ENCODE assay signal across 14 mouse cellular contexts in genomic region chr13:25105671-25106070, GRCm38 (mm10). TPM values are rescaled to one million over a fixed set of nuclear protein-coding genes. Genes with fewer than 3 reads are reported as not detected.
"Had no signal": no experiment of that assay in that cellular context is flagged by ENCODE, and none has a peak within 500 bp of the region (broad histone marks: within the 10 kb centered on the region; RNA-seq: fewer than 3 reads in every experiment).

No protein-coding gene starts in this region.

- H3K9me3 ChIP-seq: limb, embryonic 12.5 days; liver, embryonic 13.5 days; midbrain, embryonic 13.5 days; neural tube, embryonic 15.5 days had no signal

- ATAC-seq: hindbrain, embryonic 16.5 days; midbrain, embryonic 13.5 days had no signal

- H3K4me1 ChIP-seq: liver, embryonic 13.5 days; midbrain, embryonic 13.5 days; neural tube, embryonic 15.5 days had no signal

- H3K27me3 ChIP-seq: limb, embryonic 12.5 days; liver, embryonic 13.5 days; midbrain, embryonic 13.5 days; neural tube, embryonic 15.5 days had no signal

- H3K36me3 ChIP-seq: limb, embryonic 12.5 days; liver, embryonic 13.5 days; midbrain, embryonic 13.5 days; neural tube, embryonic 15.5 days had no signal

- H3K9ac ChIP-seq: limb, embryonic 12.5 days; liver, embryonic 13.5 days; midbrain, embryonic 13.5 days; neural tube, embryonic 15.5 days had no signal

- H3K27ac ChIP-seq: limb, embryonic 12.5 days; liver, embryonic 13.5 days; midbrain, embryonic 13.5 days; neural tube, embryonic 15.5 days had no signal

- H3K4me3 ChIP-seq: limb, embryonic 12.5 days; liver, embryonic 13.5 days; midbrain, embryonic 13.5 days; neural tube, embryonic 15.5 days had no signal

- DNase-seq: layer of hippocampus, adult 9-11 months; layer of hippocampus, postnatal 36 days; liver; liver, embryonic 13.5 days; lung, adult 18-20 months; right cerebral cortex, adult 18-20 months; right cerebral cortex, postnatal 25 days; thymus, postnatal 14 days had no signal

- H3K4me2 ChIP-seq: limb, embryonic 12.5 days; liver, embryonic 13.5 days; midbrain, embryonic 13.5 days; neural tube, embryonic 15.5 days had no signal

RNA-seq across cellular contexts. Expression of gene Dcdc2a, which starts 49.9 kb away (rescaled TPM):
- total RNA-seq: megakaryocyte progenitor cell, adult 5-6 weeks had no signal
- polyA plus RNA-seq: small intestine, adult 2 months had no signal
